Mouse (Mus musculus) lung, embryonic 15.5 days (tissue): ENCODE results near the gene Mta1. TPM values are rescaled to one million over a fixed set of nuclear protein-coding genes. Genes with fewer than 3 reads are reported as not detected.

ENCODE experiments used
- ATAC-seq: fragments of 200-750 bp; cut with Nextera tagmentation; 2 replicates; pipeline ENCODE4 v1.8.0; 2017; ENCODE audit warnings: moderate number of reproducible peaks, borderline replicate concordance; ENCODE audit not compliant: low FRiP score, low TSS enrichment; ENCODE audit errors: extremely low read depth
- H3K27ac ChIP-seq: fragments of 300-500 bp; sonication (generic); 2 replicates; pipeline ENCODE4 v1.5.1; 2015; ENCODE audit warnings: moderate library complexity, mild to moderate bottlenecking, inconsistent platforms
- H3K27me3 ChIP-seq: fragments of 300-500 bp; sonication (generic); 2 replicates; pipeline ENCODE4 v1.6.1; 2015; ENCODE audit warnings: inconsistent platforms
- H3K36me3 ChIP-seq: fragments of 300-500 bp; sonication (generic); 2 replicates; pipeline ENCODE4 v1.6.1; 2015; ENCODE audit warnings: inconsistent platforms
- H3K4me1 ChIP-seq: fragments of 300-500 bp; sonication (generic); 2 replicates; pipeline ENCODE4 v1.6.1; 2015; ENCODE audit warnings: inconsistent platforms
- H3K4me2 ChIP-seq: fragments of 300-500 bp; sonication (generic); 2 replicates; pipeline ENCODE4 v1.6.1; 2015; ENCODE audit warnings: inconsistent platforms, mild to moderate bottlenecking, moderate library complexity
- H3K4me3 ChIP-seq: fragments of 300-500 bp; sonication (generic); 2 replicates; pipeline ENCODE4 v1.5.1; 2015; ENCODE audit warnings: mild to moderate bottlenecking, inconsistent platforms
- H3K9ac ChIP-seq: fragments of 300-500 bp; sonication (generic); 2 replicates; pipeline ENCODE4 v1.6.1; 2015; ENCODE audit warnings: inconsistent platforms
- H3K9me3 ChIP-seq: fragments of 300-500 bp; sonication (generic); 2 replicates; pipeline ENCODE4 v1.6.1; 2016; ENCODE audit warnings: inconsistent platforms
- WGBS: fragments of 180-500 bp; shearing (Covaris S2); methylation state at CpG from one replicate; pipeline ENCODE4 v1.1.7; 2015; 5-methylcytosine and 5-hydroxymethylcytosine counted together
- polyA plus RNA-seq: library from polyadenylated mRNA; unstranded; fragments of >200 nt; fragmentation: Nextera tagmentation; extraction: Ambion mirVana; gene quantifications from 2 replicates; pipeline ENCODE4 v1.2.1, GENCODE M21; 2015

The Mta1 gene
- polyA plus RNA-seq, 1 experiment from 2014 or later = 14.7 TPM

DNA sequence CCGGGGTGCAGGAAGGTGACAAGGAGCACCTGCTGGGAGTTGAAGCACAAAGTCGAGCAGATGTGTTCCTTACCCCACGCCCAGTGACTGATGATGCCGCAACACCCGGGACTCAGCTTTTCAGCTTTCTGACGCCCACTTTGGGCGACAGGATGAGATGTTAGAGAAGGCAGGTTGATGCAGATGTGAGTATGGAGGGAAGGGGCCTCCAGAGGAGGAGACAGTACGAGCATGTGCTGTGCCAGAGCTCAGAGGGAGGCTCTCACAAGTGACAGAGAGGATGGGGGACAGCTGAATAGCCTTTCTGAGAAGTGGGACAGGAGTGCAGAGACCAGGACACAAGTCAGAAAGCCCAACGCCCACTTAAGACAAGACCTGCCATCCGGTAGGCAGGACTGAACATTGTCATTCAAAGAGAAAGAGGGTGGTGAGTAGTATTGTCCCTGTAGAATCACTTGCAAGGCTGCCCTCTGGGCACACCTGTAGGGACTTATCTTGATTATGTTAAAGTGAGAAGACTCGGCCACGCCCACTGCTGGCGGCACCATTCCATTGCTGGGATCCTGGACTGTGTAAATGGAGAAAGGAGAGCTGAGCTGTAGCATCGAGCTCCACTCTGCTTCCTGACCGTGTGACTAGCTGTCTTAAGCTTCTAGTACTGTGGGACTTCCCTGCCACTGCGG is 16.9 kb downstream of the Mta1 start:
- ATAC-seq = no peak
- H3K27ac ChIP-seq = no peak overlapping the region
- no peaks in the 10 kb centered on the region for H3K4me1 ChIP-seq
- no peak overlapping the region for H3K4me3 ChIP-seq
- no peaks in the 10 kb centered on the region for H3K9me3 ChIP-seq
- 75% methylated on average over 16 of the region's 16 CpGs for WGBS
- H3K36me3 ChIP-seq = peaks cover 61% of the 10 kb centered on the region
- no peaks in the 10 kb centered on the region for H3K27me3 ChIP-seq
- no peak overlapping the region for H3K4me2 ChIP-seq
- no peak overlapping the region for H3K9ac ChIP-seq

DNA sequence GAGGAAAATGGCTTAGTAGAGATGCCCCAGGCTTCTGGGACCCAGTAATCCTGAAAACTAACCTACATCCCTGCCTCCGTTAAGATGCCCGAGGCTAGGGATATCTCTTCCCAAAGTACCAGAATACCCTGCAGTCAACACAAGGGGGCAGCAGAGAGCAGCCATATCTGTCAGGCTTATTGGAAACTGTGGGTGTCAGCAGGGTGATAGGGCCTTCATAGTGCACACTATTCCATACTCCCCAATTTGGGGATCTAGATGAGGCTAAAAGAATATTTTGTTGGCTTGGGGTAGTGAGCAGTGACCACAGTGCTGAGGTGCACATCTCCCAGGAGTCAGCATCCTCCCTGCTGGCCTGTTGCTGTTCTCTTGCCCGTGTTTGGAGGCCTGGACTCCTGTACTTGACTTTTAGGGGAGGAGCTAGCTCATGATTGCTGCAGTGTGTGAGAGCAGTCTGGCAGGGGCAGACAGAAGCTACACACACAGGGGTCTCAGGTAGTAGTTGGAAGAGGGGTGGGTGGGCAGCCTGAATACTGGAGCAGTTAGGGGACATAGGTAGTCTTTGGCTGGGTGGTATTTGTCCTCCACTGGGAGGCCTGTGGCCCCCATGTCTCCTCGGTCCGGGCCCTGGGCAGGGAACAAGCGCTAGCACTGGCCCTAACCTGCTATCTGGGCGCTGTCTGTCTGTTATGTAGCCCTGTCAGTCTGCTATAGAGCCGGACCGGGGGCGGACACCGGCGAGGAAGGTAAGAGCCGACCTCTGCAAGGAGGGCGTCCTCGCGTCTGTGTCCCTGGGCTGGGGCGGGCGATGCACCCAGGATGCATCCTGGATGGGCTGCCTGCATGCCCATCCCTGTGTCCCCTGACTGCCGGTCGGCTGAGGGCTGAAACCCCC is 21.7 kb downstream of the Mta1 start:
- no peak overlapping the region for H3K4me3 ChIP-seq
- H3K9me3 ChIP-seq = no peaks in the 10 kb centered on the region
- WGBS = 86% methylated on average over 20 of the region's 20 CpGs
- H3K4me1 ChIP-seq = no peaks in the 10 kb centered on the region
- no peak overlapping the region for H3K9ac ChIP-seq
- peaks cover 82% of the 10 kb centered on the region for H3K36me3 ChIP-seq
- H3K27me3 ChIP-seq = no peaks in the 10 kb centered on the region
- no peak overlapping the region for H3K4me2 ChIP-seq
- H3K27ac ChIP-seq = no peak overlapping the region
- ATAC-seq = peak; percentile 36; the same call in 1 of the 2 replicates

DNA sequence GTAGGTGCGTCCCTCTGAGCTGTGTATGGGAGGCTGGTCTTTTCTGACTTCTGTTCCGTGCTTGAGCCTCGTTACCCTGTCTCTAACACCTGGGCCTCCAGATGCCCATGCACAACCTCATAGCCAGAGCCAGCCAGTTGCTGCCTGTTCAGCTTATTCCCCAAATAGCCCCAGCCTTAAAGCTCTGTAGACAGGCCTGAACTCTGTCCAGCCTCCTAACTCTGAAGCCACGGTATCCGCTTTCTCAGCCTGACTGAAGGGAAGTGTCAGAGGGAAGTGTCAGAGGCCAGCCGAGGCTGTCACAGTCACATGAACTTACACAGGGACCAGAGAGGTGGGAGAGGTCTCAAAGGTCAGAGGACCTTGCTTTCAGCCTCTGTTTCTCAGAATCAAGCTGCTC is 26.6 kb downstream of the Mta1 start:
- Histone ChIP-seq H3K27ac (no peak overlapping the region), H3K4me1 (no peaks in the 10 kb centered on the region), H3K36me3 (peaks cover 93% of the 10 kb centered on the region), H3K9me3 (no peaks in the 10 kb centered on the region), H3K4me2 (no peak overlapping the region), H3K4me3 (no peak overlapping the region), H3K9ac (no peak overlapping the region), H3K27me3 (no peaks in the 10 kb centered on the region)
- ATAC-seq = no peak
- WGBS = 73% methylated on average over 6 of the region's 6 CpGs

DNA sequence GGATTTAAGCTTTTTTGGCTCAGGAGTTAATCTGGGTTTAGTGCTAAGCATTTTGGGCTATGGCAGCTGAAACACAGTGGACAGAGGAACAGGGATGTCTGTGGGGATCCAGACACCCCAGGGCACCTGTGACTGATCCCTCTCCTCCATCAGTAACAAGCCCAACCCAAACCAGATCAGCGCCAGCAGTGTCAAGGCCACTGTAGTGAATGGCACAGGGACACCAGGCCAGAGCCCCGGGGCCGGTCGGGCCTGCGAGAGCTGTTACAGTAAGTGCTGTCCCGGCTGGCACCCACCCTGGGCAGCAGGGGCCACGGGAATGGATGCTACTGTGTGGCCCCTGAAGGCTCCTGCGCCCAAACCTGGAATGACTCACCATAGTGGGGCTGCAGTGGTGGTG is 32.7 kb downstream of the Mta1 start:
- H3K4me1 ChIP-seq = peaks cover 20% of the 10 kb centered on the region; the same call in 1 of the 2 replicates
- no peak overlapping the region for H3K4me2 ChIP-seq
- H3K27me3 ChIP-seq = no peaks in the 10 kb centered on the region
- ATAC-seq = no peak
- no peaks in the 10 kb centered on the region for H3K9me3 ChIP-seq
- 96% methylated on average over 8 of the region's 8 CpGs for WGBS
- peaks cover 98% of the 10 kb centered on the region for H3K36me3 ChIP-seq
- no peak overlapping the region for H3K4me3 ChIP-seq
- no peak overlapping the region for H3K27ac ChIP-seq
- H3K9ac ChIP-seq = no peak overlapping the region

DNA sequence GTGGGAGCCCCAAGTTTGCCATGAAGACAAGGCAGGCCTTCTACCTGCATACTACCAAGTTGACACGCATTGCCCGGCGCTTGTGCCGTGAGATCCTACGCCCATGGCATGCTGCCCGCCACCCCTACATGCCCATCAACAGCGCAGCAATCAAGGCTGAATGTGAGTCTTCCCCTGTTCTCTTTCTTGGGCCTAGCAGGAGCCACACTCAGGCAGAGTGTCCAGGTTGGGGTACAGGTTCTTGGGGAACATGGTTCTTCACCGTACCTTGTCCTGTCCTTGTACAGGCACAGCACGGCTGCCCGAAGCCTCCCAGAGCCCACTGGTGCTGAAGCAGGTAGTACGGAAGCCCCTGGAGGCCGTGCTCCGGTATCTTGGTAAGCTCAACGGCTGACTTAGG is 33.5 kb downstream of the Mta1 start:
- H3K4me1 ChIP-seq = peaks cover 22% of the 10 kb centered on the region; the same call in 1 of the 2 replicates
- WGBS = 92% methylated on average over 14 of the region's 14 CpGs
- no peak overlapping the region for H3K9ac ChIP-seq

DNA sequence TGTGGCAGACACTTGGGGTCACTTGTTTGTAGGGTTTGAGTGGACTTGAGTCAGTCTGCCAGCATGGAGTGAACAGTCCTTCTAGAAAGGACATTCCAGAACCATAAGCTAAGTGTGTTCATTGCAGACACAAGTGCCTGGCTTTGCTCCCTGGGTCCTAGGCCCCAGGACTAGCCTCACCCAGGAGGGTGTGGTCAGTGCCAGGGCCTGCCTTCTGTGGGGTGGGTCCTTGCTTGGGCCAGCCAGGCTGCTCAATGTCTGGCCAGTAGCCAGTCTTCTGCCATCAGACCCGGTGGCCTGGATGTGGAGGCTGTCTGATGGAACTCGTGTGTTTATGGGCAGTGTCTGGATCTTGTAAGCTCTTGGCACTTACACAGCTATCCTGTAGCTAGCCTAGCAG is 34.5 kb downstream of the Mta1 start:
- Histone ChIP-seq H3K27me3 (no peaks in the 10 kb centered on the region), H3K27ac (peak overlapping the region; percentile 60), H3K4me1 (peaks cover 23% of the 10 kb centered on the region; the same call in 1 of the 2 replicates), H3K36me3 (peaks cover 98% of the 10 kb centered on the region), H3K9me3 (no peaks in the 10 kb centered on the region), H3K4me2 (no peak overlapping the region), H3K9ac (no peak overlapping the region), H3K4me3 (no peak overlapping the region)
- 34% methylated on average over 2 of the region's 2 CpGs for WGBS
- peak; percentile 82 for ATAC-seq

More for the DNA sequence above, 33.5 kb downstream of the Mta1 start:
- H3K9me3 ChIP-seq = no peaks in the 10 kb centered on the region
- H3K4me2 ChIP-seq = no peak overlapping the region
- no peak for ATAC-seq
- 0 out of 2 replicates have a peak overlapping the region, but pooled peaks have one; percentile 60 for H3K27ac ChIP-seq
- H3K4me3 ChIP-seq = no peak overlapping the region
- H3K27me3 ChIP-seq = no peaks in the 10 kb centered on the region
- H3K36me3 ChIP-seq = peaks cover 98% of the 10 kb centered on the region

DNA sequence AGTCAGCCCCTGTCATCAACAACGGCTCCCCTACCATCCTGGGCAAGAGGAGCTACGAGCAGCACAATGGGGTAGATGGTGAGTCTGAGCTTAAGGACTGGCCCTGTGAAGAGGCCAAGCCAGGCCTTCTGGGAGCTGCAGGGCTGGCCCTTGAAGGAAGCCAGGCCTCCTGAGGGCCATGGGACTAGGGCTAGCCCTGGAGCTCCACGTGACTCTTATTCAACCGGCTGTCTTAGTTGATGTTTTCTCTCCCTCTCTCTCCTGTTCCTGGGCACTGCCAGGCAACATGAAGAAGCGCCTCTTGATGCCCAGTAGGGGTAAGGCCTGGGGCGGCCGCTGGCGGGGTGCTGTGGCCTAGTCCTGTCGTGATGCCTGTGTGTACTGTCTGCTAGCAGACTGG is 35.2 kb downstream of the Mta1 start:
- no peaks in the 10 kb centered on the region for H3K9me3 ChIP-seq
- H3K4me2 ChIP-seq = no peak overlapping the region
- peaks cover 97% of the 10 kb centered on the region for H3K36me3 ChIP-seq
- 83% methylated on average over 9 of the region's 9 CpGs for WGBS
- no peak overlapping the region for H3K4me3 ChIP-seq
- peaks cover 27% of the 10 kb centered on the region for H3K4me1 ChIP-seq
- peak overlapping the region; percentile 60; the same call in 1 of the 2 replicates for H3K27ac ChIP-seq
- no peaks in the 10 kb centered on the region for H3K27me3 ChIP-seq
- 0 out of 2 replicates have a peak, but pooled peaks have one; percentile 20 for ATAC-seq
- no peak overlapping the region for H3K9ac ChIP-seq

DNA sequence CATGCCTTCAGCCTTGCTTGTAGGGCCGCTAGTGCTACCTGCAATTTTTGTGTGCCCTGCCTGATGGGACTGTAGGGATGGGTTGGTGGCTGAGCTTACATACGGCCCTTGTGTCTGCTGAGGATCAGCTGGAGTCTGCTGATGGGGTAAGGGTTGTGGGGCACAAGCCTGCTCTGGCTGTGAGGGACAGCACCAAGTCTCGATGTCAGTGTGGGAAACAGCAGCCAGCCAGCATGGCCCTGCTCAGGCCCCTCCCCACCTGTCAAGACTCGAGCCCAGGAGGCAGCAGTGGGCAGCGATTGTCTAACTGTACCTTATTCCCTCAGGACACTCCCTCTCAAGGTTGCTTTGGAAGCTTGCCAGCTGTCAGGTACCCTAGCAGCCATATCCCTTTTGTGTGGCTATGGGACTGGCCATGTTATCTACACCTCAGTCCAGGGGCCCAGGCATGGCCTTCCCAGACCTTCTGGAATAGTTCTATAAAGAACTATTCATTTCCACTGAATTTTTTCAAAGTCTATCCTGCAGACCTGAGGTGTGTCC is 35.9 kb downstream of the Mta1 start:
- no peak overlapping the region for H3K27ac ChIP-seq
- 66% methylated on average over 5 of the region's 5 CpGs for WGBS
- no peak overlapping the region for H3K9ac ChIP-seq

DNA sequence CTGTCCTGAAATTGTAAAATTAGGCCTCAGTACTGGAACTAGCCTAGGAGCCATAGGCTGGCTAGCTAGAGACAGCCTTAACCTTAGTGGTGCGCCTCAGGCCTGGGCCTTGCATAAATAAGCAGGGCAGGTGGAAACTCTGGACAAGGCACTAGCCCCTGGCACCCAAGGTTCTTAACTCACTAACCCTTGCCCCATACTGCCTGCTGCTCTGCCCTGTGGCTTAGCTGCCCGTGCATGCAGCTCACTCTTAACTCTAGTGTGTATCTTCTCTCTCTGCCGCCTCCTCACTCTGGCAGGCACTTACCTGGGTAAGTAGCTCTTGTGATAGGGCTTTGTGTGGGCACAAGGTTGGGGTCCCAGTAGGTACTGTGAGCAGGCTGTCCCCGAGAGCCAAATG is 36.4 kb downstream of the Mta1 start:
- H3K36me3 ChIP-seq = peaks cover 86% of the 10 kb centered on the region

More for the DNA sequence above, 35.9 kb downstream of the Mta1 start:
- Histone ChIP-seq H3K4me2 (no peak overlapping the region), H3K4me3 (no peak overlapping the region), H3K27me3 (no peaks in the 10 kb centered on the region), H3K9me3 (no peaks in the 10 kb centered on the region), H3K4me1 (peaks cover 34% of the 10 kb centered on the region), H3K36me3 (peaks cover 91% of the 10 kb centered on the region)
- ATAC-seq = no peak

DNA sequence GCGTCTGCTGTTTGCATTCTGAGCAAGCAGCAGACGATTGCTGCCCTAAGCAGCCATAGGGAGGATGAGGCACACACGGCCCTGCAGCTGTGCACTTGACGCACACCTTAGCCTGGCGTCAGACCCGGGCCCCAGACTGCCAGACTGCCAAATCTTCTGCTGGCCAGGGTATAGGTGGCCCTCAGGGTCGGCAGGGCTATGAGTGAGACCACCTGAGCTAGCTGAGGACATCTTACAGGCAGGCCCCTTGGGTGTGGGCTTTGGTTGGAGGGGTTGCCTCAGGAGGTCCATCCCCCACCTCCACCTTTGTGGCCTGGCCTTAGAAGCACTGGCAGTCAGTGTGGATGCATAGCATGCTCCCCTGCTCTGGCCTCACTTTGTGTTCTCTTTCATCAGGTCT is 37.3 kb downstream of the Mta1 start:
- no peaks in the 10 kb centered on the region for H3K9me3 ChIP-seq
- no peak overlapping the region for H3K4me2 ChIP-seq
- 83% methylated on average over 7 of the region's 7 CpGs for WGBS
- H3K4me1 ChIP-seq = peaks cover 48% of the 10 kb centered on the region
- H3K9ac ChIP-seq = no peak overlapping the region
- no peak overlapping the region for H3K27ac ChIP-seq
- H3K4me3 ChIP-seq = no peak overlapping the region
- H3K27me3 ChIP-seq = no peaks in the 10 kb centered on the region
- ATAC-seq = no peak
- H3K36me3 ChIP-seq = peaks cover 77% of the 10 kb centered on the region

More for the DNA sequence above, 36.4 kb downstream of the Mta1 start:
- Histone ChIP-seq H3K27me3 (no peaks in the 10 kb centered on the region), H3K4me2 (no peak overlapping the region), H3K9ac (no peak overlapping the region), H3K4me3 (no peak overlapping the region), H3K9me3 (no peaks in the 10 kb centered on the region), H3K27ac (no peak overlapping the region), H3K4me1 (peaks cover 40% of the 10 kb centered on the region)
- 83% methylated on average over 4 of the region's 4 CpGs for WGBS
- no peak for ATAC-seq

DNA sequence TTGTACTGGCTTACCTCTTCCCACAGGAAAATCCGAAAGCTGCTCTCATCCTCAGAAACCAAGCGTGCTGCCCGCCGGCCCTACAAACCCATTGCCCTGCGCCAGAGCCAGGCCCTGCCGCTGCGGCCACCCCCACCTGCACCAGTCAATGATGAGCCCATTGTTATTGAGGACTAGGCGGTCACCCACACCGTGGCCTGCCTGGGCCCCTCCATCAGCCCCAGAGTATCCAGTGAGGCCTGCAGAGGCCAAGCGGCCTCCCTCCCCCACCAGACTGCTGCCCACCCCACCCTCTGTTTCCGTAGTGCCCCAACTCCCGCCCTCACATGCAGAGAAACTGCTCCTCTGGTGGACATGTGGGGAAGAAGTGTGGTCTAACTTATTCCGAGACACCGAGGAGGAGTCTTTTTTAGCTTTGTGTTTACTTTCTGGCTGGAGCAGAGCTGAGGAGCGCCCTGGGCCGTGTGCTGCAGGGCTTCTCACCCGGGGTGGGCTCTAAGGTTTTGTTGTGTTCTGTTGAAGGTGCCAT is 38.5 kb downstream of the Mta1 start:
- Histone ChIP-seq H3K4me1 (peaks cover 59% of the 10 kb centered on the region), H3K36me3 (peaks cover 65% of the 10 kb centered on the region), H3K4me3 (no peak overlapping the region), H3K27me3 (no peaks in the 10 kb centered on the region), H3K9me3 (no peaks in the 10 kb centered on the region), H3K9ac (no peak overlapping the region), H3K27ac (no peak overlapping the region), H3K4me2 (no peak overlapping the region)
- 71% methylated on average over 17 of the region's 17 CpGs for WGBS
- ATAC-seq = no peak
